Mouse (Mus musculus) neural tube, embryonic 12.5 days (tissue): Measurements from ENCODE around the gene Tex19.2. TPM values are rescaled to one million over a fixed set of nuclear protein-coding genes. Genes with fewer than 3 reads are reported as not detected.

ENCODE experiments used
- ATAC-seq: fragments of 200-750 bp; cut with Nextera tagmentation; 2 replicates; pipeline ENCODE4 v1.8.0; 2017; ENCODE audit warnings: low read depth, mild to moderate bottlenecking, moderate TSS enrichment, moderate library complexity; ENCODE audit not compliant: low FRiP score
- H3K27ac ChIP-seq: fragments of 300-500 bp; sonication (generic); 2 replicates; pipeline ENCODE4 v1.5.1; 2016
- H3K27me3 ChIP-seq: fragments of 300-500 bp; sonication (generic); replicated peaks from 2 replicates; pipeline ENCODE4 v1.6.1; 2016; ENCODE audit warnings: mild to moderate bottlenecking
- H3K36me3 ChIP-seq: fragments of 300-500 bp; sonication (generic); 2 replicates; pipeline ENCODE4 v1.6.1; 2016; ENCODE audit warnings: mild to moderate bottlenecking
- H3K4me1 ChIP-seq: fragments of 300-500 bp; sonication (generic); 2 replicates; pipeline ENCODE4 v1.6.1; 2016
- H3K4me2 ChIP-seq: fragments of 300-500 bp; sonication (generic); replicated peaks from 2 replicates; pipeline ENCODE4 v1.6.1; 2016; ENCODE audit warnings: mild to moderate bottlenecking
- H3K4me3 ChIP-seq: fragments of 300-500 bp; sonication (generic); 2 replicates; pipeline ENCODE4 v1.5.1; 2016
- H3K9ac ChIP-seq: fragments of 300-500 bp; sonication (generic); 2 replicates; pipeline ENCODE4 v1.6.1; 2016; ENCODE audit warnings: mild to moderate bottlenecking
- H3K9me3 ChIP-seq: fragments of 300-500 bp; sonication (generic); 2 replicates; pipeline ENCODE4 v1.6.1; 2016; ENCODE audit warnings: mild to moderate bottlenecking
- WGBS: fragments of 180-500 bp; shearing (Covaris S2); methylation state at CpG from one replicate; pipeline ENCODE4 v1.1.7; 2016; 5-methylcytosine and 5-hydroxymethylcytosine counted together
- polyA plus RNA-seq: library from polyadenylated mRNA; unstranded; fragments of >200 nt; fragmentation: Nextera tagmentation; extraction: Ambion mirVana; gene quantifications from 2 replicates; pipeline ENCODE4 v1.2.1, GENCODE M21; 2016

Gene Tex19.2
- polyA plus RNA-seq, 1 experiment from 2014 or later = not detected

GRCm38 (mm10) chr11:121129616-121130015 lies 11.1 kb upstream of the Tex19.2 start:
- 74% methylated on average over 1 of the region's 1 CpGs for whole genome bisulfite sequencing
- no peak for ATAC-seq
- Histone ChIP-seq H3K4me2 (no peak overlapping the region), H3K27me3 (no peaks in the 10 kb centered on the region), H3K27ac (no peak overlapping the region), H3K36me3 (no peaks in the 10 kb centered on the region), H3K9me3 (no peaks in the 10 kb centered on the region), H3K4me3 (no peak overlapping the region), H3K9ac (no peak overlapping the region), H3K4me1 (no peaks in the 10 kb centered on the region)

GRCm38 (mm10) chr11:121127441-121127840 lies 9.0 kb upstream of the Tex19.2 start:
- no peaks in the 10 kb centered on the region for H3K27me3 ChIP-seq
- H3K27ac ChIP-seq = no peak overlapping the region
- WGBS = 90% methylated on average over 3 of the region's 3 CpGs
- H3K4me1 ChIP-seq = no peaks in the 10 kb centered on the region
- H3K36me3 ChIP-seq = no peaks in the 10 kb centered on the region
- no peak overlapping the region for H3K4me2 ChIP-seq
- no peak overlapping the region for H3K4me3 ChIP-seq
- ATAC-seq = no peak
- no peak overlapping the region for H3K9ac ChIP-seq
- H3K9me3 ChIP-seq = no peaks in the 10 kb centered on the region

GRCm38 (mm10) chr11:121126395-121126794 lies 7.9 kb upstream of the Tex19.2 start:
- Histone ChIP-seq H3K4me3 (no peak overlapping the region), H3K4me2 (no peak overlapping the region), H3K27me3 (no peaks in the 10 kb centered on the region), H3K36me3 (no peaks in the 10 kb centered on the region), H3K4me1 (no peaks in the 10 kb centered on the region), H3K9me3 (no peaks in the 10 kb centered on the region), H3K9ac (no peak overlapping the region), H3K27ac (no peak overlapping the region)
- WGBS = 80% methylated on average over 1 of the region's 1 CpGs
- ATAC-seq = no peak

GRCm38 (mm10) chr11:121125522-121126172 lies 7.2 kb upstream of the Tex19.2 start:
- Histone ChIP-seq H3K4me3 (no peak overlapping the region), H3K4me1 (no peaks in the 10 kb centered on the region), H3K27me3 (no peaks in the 10 kb centered on the region), H3K9me3 (no peaks in the 10 kb centered on the region), H3K36me3 (no peaks in the 10 kb centered on the region), H3K27ac (no peak overlapping the region), H3K4me2 (no peak overlapping the region), H3K9ac (no peak overlapping the region)
- no peak for ATAC-seq
- 87% methylated on average over 3 of the region's 3 CpGs for WGBS

- Histone ChIP-seq H3K4me2 (no peak overlapping the region), H3K4me1 (no peaks in the 10 kb centered on the region), H3K4me3 (no peak overlapping the region), H3K36me3 (no peaks in the 10 kb centered on the region), H3K27ac (no peak overlapping the region), H3K9me3 (no peaks in the 10 kb centered on the region), H3K27me3 (no peaks in the 10 kb centered on the region), H3K9ac (no peak overlapping the region)
- no peak for ATAC-seq
- WGBS = 83% methylated on average over 4 of the region's 4 CpGs
Observed at GRCm38 (mm10) chr11:121123438-121123837, 5.0 kb upstream of the Tex19.2 start.

GRCm38 (mm10) chr11:121122024-121122670 lies 3.7 kb upstream of the Tex19.2 start:
- ATAC-seq = no peak
- Histone ChIP-seq H3K4me3 (no peak overlapping the region), H3K27ac (no peak overlapping the region), H3K4me1 (no peaks in the 10 kb centered on the region), H3K9ac (no peak overlapping the region), H3K9me3 (no peaks in the 10 kb centered on the region), H3K4me2 (no peak overlapping the region), H3K27me3 (no peaks in the 10 kb centered on the region), H3K36me3 (no peaks in the 10 kb centered on the region)
- 85% methylated on average over 2 of the region's 2 CpGs for WGBS

GRCm38 (mm10) chr11:121121151-121121550 lies 2.7 kb upstream of the Tex19.2 start:
- no peak overlapping the region for H3K9ac ChIP-seq
- H3K4me3 ChIP-seq = no peak overlapping the region
- no peak for ATAC-seq
- H3K27me3 ChIP-seq = no peaks in the 10 kb centered on the region
- no peaks in the 10 kb centered on the region for H3K36me3 ChIP-seq
- no peaks in the 10 kb centered on the region for H3K4me1 ChIP-seq
- H3K9me3 ChIP-seq = no peaks in the 10 kb centered on the region
- H3K4me2 ChIP-seq = no peak overlapping the region
- H3K27ac ChIP-seq = no peak overlapping the region
- WGBS = 87% methylated on average over 3 of the region's 3 CpGs

- H3K27me3 ChIP-seq = no peaks in the 10 kb centered on the region
- no peak overlapping the region for H3K4me3 ChIP-seq
- no peak overlapping the region for H3K27ac ChIP-seq
- no peak for ATAC-seq
- H3K36me3 ChIP-seq = no peaks in the 10 kb centered on the region
- H3K9me3 ChIP-seq = no peaks in the 10 kb centered on the region
- H3K4me1 ChIP-seq = no peaks in the 10 kb centered on the region
- WGBS = 94% methylated on average over 18 of the region's 18 CpGs
- H3K4me2 ChIP-seq = no peak overlapping the region
- no peak overlapping the region for H3K9ac ChIP-seq
Observed at GRCm38 (mm10) chr11:121118106-121118505, 371 bp downstream of the Tex19.2 start.

GRCm38 (mm10) chr11:121112091-121112775 lies 6.2 kb downstream of the Tex19.2 start:
- no peaks in the 10 kb centered on the region for H3K27me3 ChIP-seq

GRCm38 (mm10) chr11:121111601-121112000 lies 6.9 kb downstream of the Tex19.2 start:
- H3K4me2 ChIP-seq = no peak overlapping the region
- no peak overlapping the region for H3K27ac ChIP-seq
- ATAC-seq = no peak
- H3K9ac ChIP-seq = no peak overlapping the region
- no peak overlapping the region for H3K4me3 ChIP-seq
- no peaks in the 10 kb centered on the region for H3K27me3 ChIP-seq
- no peaks in the 10 kb centered on the region for H3K4me1 ChIP-seq
- 57% methylated on average over 1 of the region's 1 CpGs for WGBS
- no peaks in the 10 kb centered on the region for H3K9me3 ChIP-seq
- H3K36me3 ChIP-seq = no peaks in the 10 kb centered on the region

More at GRCm38 (mm10) chr11:121112091-121112775, 6.2 kb downstream of the Tex19.2 start:
- ATAC-seq = no peak
- no peaks in the 10 kb centered on the region for H3K9me3 ChIP-seq
- no peak overlapping the region for H3K27ac ChIP-seq
- H3K4me3 ChIP-seq = no peak overlapping the region
- H3K4me2 ChIP-seq = no peak overlapping the region
- no peak overlapping the region for H3K9ac ChIP-seq
- 82% methylated on average over 5 of the region's 5 CpGs for WGBS
- no peaks in the 10 kb centered on the region for H3K4me1 ChIP-seq
- no peaks in the 10 kb centered on the region for H3K36me3 ChIP-seq

- Histone ChIP-seq H3K36me3 (no peaks in the 10 kb centered on the region), H3K4me3 (no peak overlapping the region), H3K9ac (no peak overlapping the region), H3K4me2 (no peak overlapping the region), H3K4me1 (no peaks in the 10 kb centered on the region), H3K27ac (no peak overlapping the region), H3K27me3 (no peaks in the 10 kb centered on the region), H3K9me3 (no peaks in the 10 kb centered on the region)
- 89% methylated on average over 3 of the region's 3 CpGs for WGBS
- no peak for ATAC-seq
Observed at GRCm38 (mm10) chr11:121111051-121111450, 7.4 kb downstream of the Tex19.2 start.

- H3K4me1 ChIP-seq = no peaks in the 10 kb centered on the region
- WGBS = 16% methylated on average over 2 of the region's 2 CpGs
- H3K9ac ChIP-seq = no peak overlapping the region
- H3K4me2 ChIP-seq = no peak overlapping the region
- no peak overlapping the region for H3K4me3 ChIP-seq
- H3K27me3 ChIP-seq = no peaks in the 10 kb centered on the region
- no peaks in the 10 kb centered on the region for H3K36me3 ChIP-seq
- no peak overlapping the region for H3K27ac ChIP-seq
- H3K9me3 ChIP-seq = no peaks in the 10 kb centered on the region
- ATAC-seq = no peak
Observed at GRCm38 (mm10) chr11:121109986-121110385, 8.5 kb downstream of the Tex19.2 start.
